Mouse (Mus musculus) gastrocnemius, adult 8-10 months (tissue): Measurements from ENCODE around the gene Smagp. TPM values are rescaled to one million over a fixed set of nuclear protein-coding genes. Genes with fewer than 3 reads are reported as not detected.

Experiments used
- DNase-seq, 2 experiments: peaks; one replicate each; pipeline ENCODE4 v3.0.0; 2022; ENCODE audit warnings: low spot score in 2 of 2
- total RNA-seq, 4 experiments: library from RNA; stranded (reverse); gene quantifications; 2 replicates each; pipeline ENCODE4 v1.2.4; 2022

Smagp gene
- total RNA-seq, result 1 to 10 TPM; 1.6 to 4.0 (median 2.1) TPM

GRCm38 (mm10) chr15:100636700-100637501 is at the start of gene Smagp:
Gene Smagp, minus strand, starts transcription at chr15:100636940.
- no peak for DNase-seq

GRCm38 (mm10) chr15:100686434-100686833 is 49.7 kb upstream of the Smagp start:
- no peak for DNase-seq

GRCm38 (mm10) chr15:100685849-100686248 is 49.1 kb upstream of the Smagp start:
- DNase-seq, result no peak

DNA sequence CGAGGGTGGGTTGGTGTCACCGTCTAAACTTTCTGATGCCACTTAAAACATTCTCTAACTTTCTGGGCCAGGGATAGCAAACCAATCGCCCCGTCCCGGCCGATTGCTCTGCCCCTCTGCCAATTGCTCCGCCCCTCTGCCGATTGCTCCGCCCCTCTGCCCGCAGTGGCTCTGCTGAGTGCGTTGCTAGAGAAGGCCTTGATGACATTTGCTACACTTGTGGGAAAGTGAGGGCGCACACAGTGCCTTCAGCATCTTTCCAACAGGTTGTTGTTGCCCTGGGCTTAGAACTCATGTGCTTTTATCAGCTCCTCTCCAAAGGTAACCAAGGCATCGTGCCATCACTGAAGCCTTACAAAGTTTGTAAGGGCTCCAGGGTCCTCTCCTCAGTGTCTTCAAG is 48.5 kb upstream of the Smagp start:
- DNase-seq, result no peak

DNA sequence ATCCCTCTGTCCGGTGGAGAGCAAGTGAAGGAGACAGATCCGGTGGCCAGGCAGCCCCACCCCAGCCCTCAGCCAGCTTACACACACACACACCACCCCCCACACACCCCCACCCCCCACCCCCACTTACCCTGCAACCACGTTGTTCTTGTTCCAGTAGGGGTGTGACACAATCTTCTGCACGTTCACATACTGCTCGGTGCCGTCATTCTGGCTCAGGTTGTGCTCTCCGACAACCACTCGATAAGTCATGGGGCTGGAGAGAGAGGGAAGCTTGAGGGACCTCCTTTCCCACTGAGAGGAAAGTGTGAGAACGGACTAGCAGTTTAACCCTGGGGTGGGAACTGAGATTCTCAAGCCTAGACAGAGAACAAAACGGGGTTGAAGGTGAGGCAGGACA is 47.7 kb upstream of the Smagp start:
- no peak for DNase-seq

GRCm38 (mm10) chr15:100683041-100683440 is 46.3 kb upstream of the Smagp start:
- peak; percentile 46 to 62 for DNase-seq

DNA sequence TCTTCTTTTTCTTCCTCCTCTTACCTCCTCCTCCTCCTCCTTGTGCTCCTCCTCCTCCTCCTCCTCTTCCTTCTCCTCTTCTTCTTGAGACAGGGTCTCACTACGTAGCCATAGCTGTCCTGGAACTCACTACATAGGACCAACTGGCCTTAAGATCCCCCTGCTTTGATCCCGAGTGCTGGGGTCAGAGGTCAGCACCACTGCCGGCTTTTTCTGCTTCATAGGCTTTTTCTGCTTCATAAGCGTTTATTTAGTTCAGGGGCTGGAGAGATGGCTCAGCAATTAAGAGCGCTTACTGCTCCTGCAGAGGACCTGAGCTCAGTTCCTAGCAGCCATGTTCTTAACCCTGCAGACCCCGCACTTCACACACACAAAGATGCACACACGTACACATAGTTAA is 45.0 kb upstream of the Smagp start:
- DNase-seq, result no peak

DNA sequence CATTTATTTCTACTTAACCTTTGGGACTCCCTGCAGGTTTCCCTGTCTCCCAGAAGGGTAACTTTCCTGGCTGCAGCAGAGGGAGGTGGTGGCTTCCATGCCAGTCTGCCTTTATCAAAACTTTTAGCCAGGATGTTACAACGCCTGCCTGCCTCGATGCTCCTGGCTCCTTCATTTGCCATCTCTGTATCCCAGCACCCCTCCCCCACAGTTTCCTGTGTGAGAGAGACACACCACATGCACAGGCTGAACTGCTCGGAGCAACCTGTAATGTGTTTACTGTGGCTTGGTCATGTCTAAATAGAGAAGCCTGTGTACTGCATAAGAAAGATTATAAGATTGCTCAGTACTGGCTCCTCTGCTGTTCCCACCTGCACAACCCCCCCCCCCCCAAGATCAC is 43.6 kb upstream of the Smagp start:
- DNase-seq, result no peak

GRCm38 (mm10) chr15:100679005-100679404 is 42.3 kb upstream of the Smagp start:
- DNase-seq, result no peak

GRCm38 (mm10) chr15:100678581-100678980 is 41.8 kb upstream of the Smagp start:
- DNase-seq, result no peak

DNA sequence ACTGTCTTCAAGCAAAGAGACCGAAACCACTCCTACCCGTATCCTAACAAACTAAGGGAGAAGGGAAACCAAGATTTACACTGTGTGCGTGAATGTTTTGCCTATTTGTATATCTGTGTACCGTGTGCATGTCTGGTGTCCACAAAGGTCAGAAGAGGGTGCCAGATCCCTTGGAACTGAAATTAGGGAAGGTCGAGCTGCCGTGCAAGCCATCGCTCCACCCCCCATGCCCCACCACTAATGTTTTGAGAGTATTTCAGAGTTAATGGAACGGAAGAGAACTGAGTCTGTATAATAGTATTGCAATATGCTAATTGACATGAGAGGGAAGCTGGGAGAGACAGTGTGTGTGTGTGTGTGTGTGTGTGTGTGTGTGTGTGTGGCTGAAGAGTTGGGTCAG is 40.9 kb upstream of the Smagp start:
- DNase-seq, result no peak

DNA sequence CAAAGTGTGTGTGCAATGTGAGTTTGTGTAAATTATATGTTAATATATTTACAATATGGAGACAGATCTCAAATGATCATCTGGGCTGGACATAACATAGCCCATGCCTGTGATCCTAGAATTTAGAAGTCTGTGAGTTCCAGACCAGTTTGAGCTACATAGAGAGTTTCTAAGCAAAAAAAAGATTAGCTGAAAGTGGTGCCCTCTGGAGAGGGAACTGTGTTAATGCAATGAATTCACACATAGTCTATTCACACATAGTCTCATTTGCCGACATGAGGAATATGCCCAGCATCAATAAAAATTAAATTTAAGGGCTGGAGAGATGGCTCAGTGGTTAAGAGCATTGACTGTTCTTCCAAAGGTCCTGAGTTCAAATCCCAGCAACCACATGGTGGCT is 39.8 kb upstream of the Smagp start:
- DNase-seq, result no peak

GRCm38 (mm10) chr15:100675486-100675885 is 38.7 kb upstream of the Smagp start:
- DNase-seq, result no peak

GRCm38 (mm10) chr15:100674566-100674965 is 37.8 kb upstream of the Smagp start:
- DNase-seq, result no peak

- DNase-seq, result no peak
These were observed 37.0 kb upstream of the Smagp start for GRCm38 (mm10) chr15:100673585-100674391.

DNA sequence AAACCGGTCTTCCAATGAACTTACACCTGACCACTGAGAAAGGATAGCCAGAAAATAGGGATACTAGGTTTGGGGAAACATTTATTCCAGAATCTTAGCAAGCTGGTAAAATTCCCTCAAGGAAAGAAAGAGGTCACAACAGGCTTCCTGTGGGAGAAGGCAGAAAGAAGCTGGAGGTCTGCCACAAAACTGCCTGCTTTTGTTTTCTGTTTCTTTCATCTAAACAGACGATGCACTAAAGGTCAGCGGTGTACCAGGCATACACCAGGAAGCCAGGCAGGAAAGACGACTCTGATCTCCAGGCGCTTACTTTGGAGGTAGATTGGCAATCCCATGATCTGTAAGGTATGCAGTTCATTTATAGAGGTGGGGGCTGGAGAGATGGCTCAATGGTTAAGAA is 34.1 kb upstream of the Smagp start:
- no peak for DNase-seq

- no peak for DNase-seq
These were observed 33.3 kb upstream of the Smagp start for GRCm38 (mm10) chr15:100670004-100670403.

DNA sequence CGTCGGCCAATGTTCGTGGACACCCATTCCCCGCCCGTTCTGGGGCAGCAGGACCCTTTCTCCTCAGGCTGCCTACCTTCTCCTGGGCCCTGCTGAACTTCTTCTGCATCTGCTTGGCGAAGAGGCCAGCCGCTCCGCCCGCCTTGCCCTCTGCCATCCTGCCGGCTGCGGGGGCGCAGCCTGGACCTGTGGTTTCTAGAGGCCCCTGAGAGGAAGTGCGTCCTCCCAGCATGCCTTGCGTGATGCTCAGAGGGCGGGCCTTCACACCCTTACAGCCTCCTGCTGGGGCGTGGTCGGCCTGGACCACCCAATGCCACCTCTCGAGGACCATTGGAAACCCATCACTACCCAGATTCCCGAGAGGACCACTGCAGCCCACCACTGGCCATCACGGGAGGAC is 32.6 kb upstream of the Smagp start, which contains the start of gene Bin2:
Bin2 (minus strand) TSS at position 217 of the 400 bp plus-strand sequence.
- no peak for DNase-seq

DNA sequence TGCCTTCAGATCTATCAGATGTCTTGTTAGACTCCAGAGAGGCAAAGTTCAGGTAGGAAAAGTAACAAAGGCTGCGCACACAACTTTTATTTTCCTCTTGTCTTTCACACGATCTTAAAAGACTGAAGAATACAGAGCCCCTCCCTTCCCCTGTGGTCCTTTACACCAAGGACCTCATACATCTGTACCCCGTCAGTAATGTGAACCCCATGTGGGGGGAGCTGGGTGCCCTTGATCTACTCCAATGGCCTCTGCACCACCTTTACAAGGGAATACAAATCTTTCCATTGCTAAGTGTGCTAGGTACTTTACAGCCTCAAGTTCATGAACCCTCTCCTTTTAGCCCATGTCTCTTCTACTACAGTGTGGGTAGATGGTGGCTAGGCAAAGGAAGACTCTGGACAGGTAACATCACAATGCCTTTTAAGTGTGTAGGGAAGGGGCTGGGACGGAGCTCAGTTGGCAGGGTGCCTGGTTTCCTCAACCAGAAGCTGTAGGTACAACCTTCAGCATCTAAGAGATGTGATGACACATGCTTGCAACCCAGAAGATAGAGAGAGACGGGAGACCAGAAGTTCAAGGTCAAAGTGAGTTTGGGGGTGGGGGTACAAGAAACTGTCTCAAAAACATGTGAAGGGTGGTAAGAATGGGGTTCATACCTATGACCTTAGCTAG is 31.3 kb upstream of the Smagp start:
- DNase-seq, result no peak

DNA sequence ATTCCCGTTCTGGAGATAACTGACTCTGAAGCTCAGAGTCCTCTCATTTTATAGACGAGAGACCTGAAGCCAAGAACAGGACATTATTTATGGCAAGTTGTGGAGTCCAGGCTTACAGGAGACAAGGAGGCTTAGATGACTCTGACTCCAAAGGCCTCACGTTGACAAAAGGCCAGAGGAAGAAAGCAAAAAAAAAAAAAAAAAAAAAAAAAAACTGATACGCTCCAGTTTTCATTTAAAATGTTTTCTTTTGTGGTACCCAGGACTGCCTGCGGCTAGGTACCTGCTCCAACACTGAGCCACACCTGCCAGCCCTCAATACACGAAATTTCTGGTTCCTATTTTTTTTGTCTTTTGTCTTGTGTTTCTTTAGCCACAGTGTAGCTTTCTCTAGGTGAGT is 30.7 kb upstream of the Smagp start:
- no peak for DNase-seq

- DNase-seq, result no peak
These were observed 30.1 kb upstream of the Smagp start for GRCm38 (mm10) chr15:100666851-100667250.

GRCm38 (mm10) chr15:100666219-100666696 is 29.5 kb upstream of the Smagp start:
- DNase-seq, result no peak
